Mouse (Mus musculus) CD4-positive, CD25-positive, alpha-beta regulatory T cell, adult 4 months (primary cell): ENCODE measurements around the gene Spryd3. TPM values are rescaled to one million over a fixed set of nuclear protein-coding genes. Genes with fewer than 3 reads are reported as not detected.
"Not testable (repeated sequence)": the region's sequence is repeated elsewhere in the genome, so short reads cannot be mapped to it uniquely, and the experiment has no call there.

Experiments
- ATAC-seq: one replicate; pipeline ENCODE4 v1.8.0; 2017
- polyA plus RNA-seq, 2 experiments: library from polyadenylated mRNA; unstranded; fragments of 100-300 nt; shearing (Covaris generic); gene quantifications; one replicate each; pipeline ENCODE4 v1.2.1; 2017

Spryd3 gene
- polyA plus RNA-seq, result 10 to 100 TPM; 28.8 to 65.3 TPM

DNA sequence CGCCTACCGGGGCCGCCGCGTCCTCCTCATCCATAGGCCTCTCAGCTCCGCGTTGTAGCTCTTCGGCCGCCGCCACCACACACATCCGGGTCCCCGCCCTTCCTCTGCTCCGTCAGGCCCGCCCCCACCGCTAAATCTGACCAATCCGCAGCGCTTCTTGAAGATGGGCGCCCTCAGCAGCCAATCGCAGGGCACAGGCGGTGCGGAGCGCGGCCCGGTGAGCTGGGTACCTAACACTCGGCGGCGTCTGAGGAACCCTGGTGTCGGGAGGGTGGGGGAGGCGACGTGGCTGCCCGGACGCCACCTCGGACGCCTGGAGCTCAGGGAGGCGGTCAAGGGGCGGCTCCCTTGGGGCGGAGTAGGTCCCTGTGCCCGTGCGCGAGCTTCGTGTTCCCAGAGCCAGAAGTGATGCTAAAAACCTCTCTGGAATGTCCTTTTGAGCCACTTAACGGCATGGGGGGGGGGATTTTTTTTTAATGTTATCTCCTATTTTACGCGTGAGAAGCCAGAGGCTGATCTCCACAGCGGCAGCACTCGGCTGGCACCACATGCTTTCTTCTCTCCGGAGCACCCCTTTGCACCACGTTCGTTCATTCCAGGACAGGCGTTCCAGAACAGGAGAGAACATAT is at the start of gene Spryd3:
Spryd3 (minus strand) TSS at position 106 of the 630 bp plus-strand sequence.
- peak; percentile 100 for ATAC-seq

DNA sequence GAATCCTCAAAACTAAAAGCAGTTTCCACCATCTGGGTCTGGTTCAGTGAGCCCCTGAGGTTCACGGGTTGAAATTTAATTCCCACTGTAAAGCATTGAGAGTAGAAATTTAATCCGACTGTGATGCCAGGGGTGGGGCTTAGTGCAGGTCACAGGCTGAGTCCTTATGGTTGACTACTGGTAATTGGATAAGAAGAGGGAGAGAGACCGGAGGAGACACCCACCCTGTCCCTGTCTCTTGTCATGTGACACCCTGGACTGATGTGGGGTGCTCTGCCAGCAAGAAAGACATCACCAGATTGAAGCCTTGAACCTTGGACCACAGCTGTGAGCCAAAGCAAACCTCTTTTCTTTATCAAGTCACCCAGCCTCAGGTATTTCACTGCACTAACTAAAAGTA is 47.0 kb upstream of the Spryd3 start:
- no peak for ATAC-seq

- no peak for ATAC-seq
Measured at GRCm38 (mm10) chr15:102179924-102180323, 43.9 kb upstream of the Spryd3 start.

DNA sequence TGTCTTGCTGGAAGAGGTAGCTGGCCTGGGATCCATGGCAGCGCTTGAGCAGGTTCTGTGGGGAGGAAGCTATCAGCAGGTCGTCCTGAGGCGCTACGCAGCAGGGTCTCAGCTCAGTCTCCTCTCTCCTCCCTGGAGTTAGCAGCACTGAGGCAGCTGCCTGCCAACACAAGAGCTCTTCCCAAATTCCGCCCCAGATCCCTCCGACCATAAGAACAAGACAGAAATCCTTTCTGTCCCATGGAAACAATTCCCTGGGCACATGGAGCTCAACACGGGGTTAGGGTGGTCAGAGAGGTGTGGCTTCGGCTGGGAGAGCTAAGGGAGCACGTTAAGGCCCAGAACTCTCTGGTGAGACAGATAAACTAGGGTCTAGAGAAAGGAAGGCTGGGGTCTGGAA is 43.1 kb upstream of the Spryd3 start:
- no peak for ATAC-seq

- peak; percentile 73 for ATAC-seq
Measured at GRCm38 (mm10) chr15:102178279-102178678, 42.2 kb upstream of the Spryd3 start.

DNA sequence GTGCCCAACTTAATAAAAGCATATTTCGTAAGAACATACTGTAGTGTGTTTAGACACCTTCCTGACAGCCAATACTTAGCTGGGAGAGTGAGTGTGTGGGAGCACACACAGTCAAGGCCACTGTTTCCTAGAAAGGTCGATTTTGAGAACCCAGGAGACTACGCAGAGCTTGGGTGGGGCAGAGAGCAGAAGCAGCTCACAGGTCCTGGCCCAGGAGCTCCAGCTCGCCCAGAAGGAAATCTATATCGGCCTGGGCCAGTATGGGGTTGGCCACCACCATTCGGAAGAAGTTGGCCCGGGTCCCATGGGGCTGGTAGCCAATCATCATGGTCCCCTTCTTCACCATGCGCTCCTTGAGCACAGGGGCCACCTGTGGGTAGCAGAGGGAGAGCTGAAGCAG is 41.4 kb upstream of the Spryd3 start:
- ATAC-seq, result no peak

GRCm38 (mm10) chr15:102176571-102177316 is 40.7 kb upstream of the Spryd3 start:
- no peak for ATAC-seq

GRCm38 (mm10) chr15:102175736-102176319 is 39.8 kb upstream of the Spryd3 start:
- no peak for ATAC-seq

DNA sequence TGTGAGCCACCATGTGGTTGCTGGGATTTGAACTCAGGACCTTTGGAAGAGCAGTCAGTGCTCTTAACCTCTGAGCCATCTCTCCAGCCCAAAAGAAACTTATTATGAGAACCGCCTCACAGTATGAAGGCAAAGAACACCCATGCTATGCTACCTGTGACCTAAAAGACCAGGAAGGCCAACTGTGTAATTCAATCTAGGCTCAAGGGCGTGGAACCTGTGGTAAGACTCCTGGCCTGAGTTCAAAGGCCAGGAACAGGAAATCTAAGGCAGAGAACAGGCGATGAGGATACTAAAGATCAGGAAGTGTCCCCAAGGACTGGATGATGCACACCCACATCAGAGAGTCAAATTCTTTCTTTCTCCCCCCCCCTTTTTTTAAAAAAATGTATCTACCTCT is 37.5 kb upstream of the Spryd3 start:
- ATAC-seq, result no peak

GRCm38 (mm10) chr15:102169064-102169463 is 33.0 kb upstream of the Spryd3 start:
- ATAC-seq, result no peak

GRCm38 (mm10) chr15:102167620-102168021 is 31.6 kb upstream of the Spryd3 start:
- no peak for ATAC-seq

- no peak for ATAC-seq
Measured at GRCm38 (mm10) chr15:102165468-102166100, 29.6 kb upstream of the Spryd3 start.

DNA sequence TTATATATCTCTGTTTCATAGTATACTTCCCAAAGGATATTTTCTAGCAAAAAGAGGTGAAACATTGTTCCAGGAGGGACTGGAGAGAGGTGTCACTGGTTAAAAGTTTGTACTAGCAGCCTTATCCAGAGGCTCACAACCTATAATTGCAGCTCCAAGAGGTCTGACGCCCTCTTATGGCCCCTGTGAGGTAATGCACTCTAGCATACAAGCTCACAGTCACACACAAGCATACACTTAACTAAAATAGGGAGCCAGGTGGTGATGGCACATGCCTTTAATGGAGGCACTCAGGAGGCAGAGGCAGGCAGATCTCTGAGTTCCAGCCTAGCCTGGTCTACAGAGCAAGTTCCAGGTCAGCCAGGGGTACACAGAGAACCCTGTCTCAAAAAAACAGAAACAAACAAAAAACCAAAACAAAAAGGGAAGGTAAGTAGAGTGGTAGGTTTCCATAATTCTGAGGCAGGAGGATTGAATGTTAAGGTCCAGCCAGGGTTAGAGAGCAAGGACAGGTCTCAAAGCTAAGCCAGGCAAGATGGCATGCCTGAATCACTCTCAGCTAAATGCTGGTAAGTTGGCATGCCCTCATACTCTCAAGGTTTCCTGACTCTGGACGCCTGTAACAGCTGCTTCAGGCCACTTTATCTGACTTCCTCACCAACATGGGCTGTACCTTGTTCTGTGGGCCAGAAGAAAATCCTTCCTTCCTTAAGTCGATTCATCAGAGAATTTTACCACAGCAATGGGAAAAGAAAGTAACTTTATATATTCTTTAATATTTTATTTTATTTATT is 28.1 kb upstream of the Spryd3 start:
- ATAC-seq, result no peak

GRCm38 (mm10) chr15:102160415-102161060 is 24.5 kb upstream of the Spryd3 start:
- ATAC-seq, result no peak

- ATAC-seq, result no peak
Measured at GRCm38 (mm10) chr15:102156836-102157235, 20.8 kb upstream of the Spryd3 start.

GRCm38 (mm10) chr15:102155006-102155405 is 19.0 kb upstream of the Spryd3 start:
- ATAC-seq, result not testable (repeated sequence)

GRCm38 (mm10) chr15:102152646-102153045 is 16.6 kb upstream of the Spryd3 start:
- no peak for ATAC-seq

DNA sequence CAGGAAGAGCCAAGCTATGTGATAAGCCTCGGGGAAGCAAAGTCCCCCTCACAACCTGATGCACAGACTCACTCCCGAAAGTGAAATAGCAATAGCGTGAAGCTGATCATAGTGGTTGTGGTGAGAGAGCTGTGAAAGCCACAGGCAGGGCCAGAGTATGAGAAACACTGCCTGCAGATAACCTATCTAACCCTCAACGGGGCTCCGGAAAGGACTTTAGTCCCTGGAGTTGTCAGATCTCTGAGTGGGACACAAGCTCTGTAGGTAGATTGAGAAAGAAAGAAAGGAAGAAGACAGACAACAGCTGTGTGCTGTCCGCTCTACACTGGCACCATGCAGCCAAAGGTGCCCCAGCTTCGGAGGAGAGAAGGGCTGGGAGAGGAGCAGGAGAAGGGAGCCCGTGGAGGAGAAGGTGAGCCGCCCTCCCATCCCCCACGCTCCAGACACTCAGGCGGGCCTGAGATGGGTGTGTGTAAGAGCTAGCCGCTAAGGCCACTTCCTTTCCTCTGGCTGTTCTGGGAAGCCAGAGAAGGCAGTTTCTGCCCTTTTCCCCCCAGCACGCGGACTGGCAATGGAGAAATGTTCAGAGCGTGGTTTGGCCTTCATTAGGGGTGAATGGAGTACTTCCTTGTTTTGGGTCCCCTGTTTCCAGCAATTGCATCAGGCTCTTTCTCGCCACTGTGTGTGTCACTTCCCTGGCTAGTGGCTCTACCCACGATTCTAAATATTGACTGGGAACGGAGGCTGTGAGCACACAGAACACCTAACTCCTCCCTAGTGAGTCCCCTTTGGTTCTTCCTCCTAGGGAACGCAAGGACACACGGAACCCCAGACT is 14.5 kb upstream of the Spryd3 start, which contains the start of gene Soat2:
Soat2 (plus strand) TSS at position 226 of the 835 bp plus-strand sequence.
- peak; percentile 50 for ATAC-seq

DNA sequence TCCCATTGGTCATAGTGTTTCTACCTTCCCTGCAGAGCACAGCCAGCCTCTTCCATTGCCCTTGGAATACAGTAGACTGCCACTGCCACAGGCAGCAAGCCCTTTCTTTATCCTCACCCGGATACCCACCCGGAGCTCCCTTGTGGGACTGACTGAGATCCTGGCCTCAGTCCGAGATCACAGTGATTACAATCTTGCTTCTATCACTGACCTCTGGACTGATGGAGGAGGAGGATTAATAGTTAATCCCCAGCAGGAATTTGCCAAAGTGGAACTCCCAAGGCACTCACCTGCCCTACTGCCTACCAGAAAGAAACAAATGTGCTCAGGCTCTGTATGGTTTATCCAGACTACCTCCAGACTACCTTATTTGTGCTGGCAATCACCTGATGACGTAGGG is 13.5 kb upstream of the Spryd3 start:
- no peak for ATAC-seq

GRCm38 (mm10) chr15:102147674-102148402 is 11.8 kb upstream of the Spryd3 start:
- ATAC-seq, result peak; percentile 28
